Mouse (Mus musculus): ENCODE measurements around the gene Elovl1. TPM values are rescaled to one million over a fixed set of nuclear protein-coding genes. Genes with fewer than 3 reads are reported as not detected.

Elovl1 gene
- total RNA-seq, 2 experiments from 2014 or later, result 17.0 to 17.9 TPM

- no peak for DNase-seq
- intact Hi-C loops (cut with DNase I), result no loop called here
Observed at GRCm38 (mm10) chr4:118428531-118429214, 780 bp downstream of the Elovl1 start.

DNA sequence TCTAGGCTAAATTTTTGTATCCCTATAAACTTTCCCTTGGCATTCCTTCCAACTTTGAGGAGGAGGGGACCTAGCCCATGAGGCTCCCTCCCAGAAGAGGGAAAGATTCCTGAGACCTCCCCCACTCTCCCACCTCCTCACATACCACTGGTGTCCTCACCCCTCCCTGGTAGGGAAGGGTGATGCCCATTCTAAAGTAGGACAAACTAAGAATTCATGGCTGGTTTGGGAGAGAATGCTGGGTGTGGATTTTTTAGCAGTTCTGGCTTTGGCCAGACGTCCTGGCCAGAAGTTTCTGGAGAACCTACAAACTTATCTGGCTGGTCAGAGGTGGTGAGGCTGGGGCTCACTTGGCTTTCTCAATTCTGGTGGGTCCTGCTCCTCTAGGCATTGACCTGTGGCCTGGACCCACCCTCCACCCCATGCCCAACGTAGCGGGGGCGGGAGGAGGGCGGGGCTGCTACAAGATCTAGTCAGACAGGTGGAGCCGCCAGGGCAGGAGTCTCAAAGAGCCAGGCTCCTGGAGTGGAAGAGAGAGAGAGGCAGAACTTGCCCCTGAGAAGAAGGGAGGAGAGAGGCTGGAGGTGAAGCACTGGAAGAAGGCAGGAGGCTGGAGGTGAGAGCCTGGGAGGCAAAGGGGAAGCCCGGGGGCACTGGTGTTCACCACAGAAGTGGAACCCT, 1.5 kb downstream of the Elovl1 start:
- no peak for DNase-seq
- intact Hi-C loops (cut with DNase I), result no loop called here

GRCm38 (mm10) chr4:118432332-118432731, 4.4 kb downstream of the Elovl1 start:
- DNase-seq, result no peak
- intact Hi-C loops (cut with DNase I), result no loop called here

DNA sequence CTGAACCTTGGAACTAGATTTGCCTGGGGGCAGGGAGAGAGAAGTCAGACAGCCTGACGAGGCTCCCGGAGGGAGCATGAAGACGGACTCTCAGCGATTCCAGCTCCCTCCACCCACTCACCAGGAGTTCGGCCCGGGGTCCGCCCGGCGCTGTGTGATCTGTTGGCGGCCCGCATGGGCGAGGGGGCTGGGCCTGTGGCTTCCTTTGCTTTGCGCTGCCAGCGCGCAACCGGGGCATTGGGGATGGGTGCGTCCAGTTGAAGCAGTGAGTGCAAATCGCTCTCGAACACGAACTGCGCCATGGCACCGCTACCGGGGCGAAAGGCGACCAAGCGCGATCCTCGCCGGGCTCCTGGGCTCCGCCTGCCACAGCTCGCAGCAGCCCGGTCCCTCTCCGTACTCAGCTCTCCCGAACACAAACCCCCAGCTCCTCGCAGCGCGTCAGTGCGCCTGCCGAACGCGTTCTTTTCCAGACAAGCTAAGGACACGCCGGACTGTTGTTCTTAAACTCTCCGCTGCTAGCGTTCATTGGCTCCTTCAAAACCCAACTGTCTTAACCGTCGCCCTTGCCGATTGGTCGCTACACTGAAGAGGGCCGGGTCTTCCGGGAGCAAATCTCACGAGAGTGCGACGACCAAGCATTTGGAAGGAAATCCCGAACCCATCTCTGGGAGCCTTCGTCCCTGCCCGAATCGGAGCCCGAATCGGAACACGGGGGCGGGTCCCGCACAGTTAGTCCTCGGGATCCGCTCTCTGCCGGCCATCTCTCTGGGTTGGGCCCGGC, 9.1 kb downstream of the Elovl1 start, which contains the start of gene Cdc20:
TSS of gene Cdc20 (minus strand) at position 533 of the 784 bp plus-strand sequence.
- intact Hi-C loops (cut with DNase I), result loop anchor here (5.0 kb wide), 1 partner anchor 135 kb away; no protein-coding TSS in a partner anchor
- peak; percentile 93 for DNase-seq

GRCm38 (mm10) chr4:118437829-118438253, 9.9 kb downstream of the Elovl1 start:
- intact Hi-C loops (cut with DNase I), result loop anchor here (5.0 kb wide), 1 partner anchor 134 kb away; no protein-coding TSS in a partner anchor
- DNase-seq, result no peak

DNA sequence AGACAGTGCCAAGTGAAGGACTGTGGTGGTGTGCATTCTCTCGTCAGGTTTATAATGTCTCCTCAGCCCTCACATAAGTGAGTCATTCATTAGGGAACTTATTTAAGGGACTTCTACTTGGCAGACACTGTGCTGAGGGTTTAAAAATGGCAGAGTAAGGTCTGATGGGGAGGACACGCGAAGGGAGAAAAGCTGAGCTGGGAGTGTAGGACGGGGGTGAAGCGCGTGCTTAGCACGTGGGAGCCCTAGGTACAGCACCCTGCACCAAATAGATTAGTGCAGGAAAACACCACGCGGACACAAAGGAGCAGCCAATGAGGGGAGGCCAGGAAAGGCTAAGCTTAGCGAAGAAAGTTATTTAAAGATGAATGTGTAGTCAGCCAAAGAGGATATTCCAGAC, 17.2 kb downstream of the Elovl1 start:
- intact Hi-C loops (cut with DNase I), result no loop called here
- no peak for DNase-seq

- no peak for DNase-seq
- intact Hi-C loops (cut with DNase I), result no loop called here
Observed at GRCm38 (mm10) chr4:118445781-118446414, 18.0 kb downstream of the Elovl1 start.

- no peak for DNase-seq
- intact Hi-C loops (cut with DNase I), result no loop called here
Observed at GRCm38 (mm10) chr4:118446415-118447153, 18.7 kb downstream of the Elovl1 start.

- DNase-seq, result no peak
- intact Hi-C loops (cut with DNase I), result no loop called here
Observed at GRCm38 (mm10) chr4:118457345-118457975, 29.6 kb downstream of the Elovl1 start, which contains the start of gene Mpl. Gene Mpl (minus strand): TSS chr4:118457513.

- DNase-seq, result no peak
- intact Hi-C loops (cut with DNase I), result no loop called here
Observed at GRCm38 (mm10) chr4:118464956-118465355, 37.1 kb downstream of the Elovl1 start.

- no peak for DNase-seq
- intact Hi-C loops (cut with DNase I), result no loop called here
Observed at GRCm38 (mm10) chr4:118465697-118466163, 37.8 kb downstream of the Elovl1 start.

DNA sequence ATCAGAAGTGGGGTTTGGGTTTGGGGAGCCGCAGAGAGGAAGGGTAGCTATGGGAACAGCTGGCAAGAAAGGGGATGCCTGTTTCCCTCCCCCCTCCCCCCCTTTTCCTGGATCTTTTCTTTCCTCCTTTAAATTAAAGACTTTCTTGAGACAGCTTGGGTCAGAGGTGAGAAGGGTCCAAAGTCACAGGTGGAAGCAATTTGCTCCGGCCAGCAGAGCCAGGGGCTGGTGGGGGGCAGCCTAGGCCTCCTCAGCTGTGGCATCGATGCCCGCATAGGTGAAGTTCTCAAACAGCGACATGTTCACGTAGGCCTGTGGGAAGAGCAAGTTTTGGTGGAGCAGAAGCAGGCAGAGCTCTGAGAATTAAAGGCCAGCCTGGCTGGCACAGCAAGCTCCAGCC, 43.4 kb downstream of the Elovl1 start:
- no peak for DNase-seq
- intact Hi-C loops (cut with DNase I), result no loop called here

GRCm38 (mm10) chr4:118472687-118473086, 44.8 kb downstream of the Elovl1 start:
- intact Hi-C loops (cut with DNase I), result no loop called here
- no peak for DNase-seq

DNA sequence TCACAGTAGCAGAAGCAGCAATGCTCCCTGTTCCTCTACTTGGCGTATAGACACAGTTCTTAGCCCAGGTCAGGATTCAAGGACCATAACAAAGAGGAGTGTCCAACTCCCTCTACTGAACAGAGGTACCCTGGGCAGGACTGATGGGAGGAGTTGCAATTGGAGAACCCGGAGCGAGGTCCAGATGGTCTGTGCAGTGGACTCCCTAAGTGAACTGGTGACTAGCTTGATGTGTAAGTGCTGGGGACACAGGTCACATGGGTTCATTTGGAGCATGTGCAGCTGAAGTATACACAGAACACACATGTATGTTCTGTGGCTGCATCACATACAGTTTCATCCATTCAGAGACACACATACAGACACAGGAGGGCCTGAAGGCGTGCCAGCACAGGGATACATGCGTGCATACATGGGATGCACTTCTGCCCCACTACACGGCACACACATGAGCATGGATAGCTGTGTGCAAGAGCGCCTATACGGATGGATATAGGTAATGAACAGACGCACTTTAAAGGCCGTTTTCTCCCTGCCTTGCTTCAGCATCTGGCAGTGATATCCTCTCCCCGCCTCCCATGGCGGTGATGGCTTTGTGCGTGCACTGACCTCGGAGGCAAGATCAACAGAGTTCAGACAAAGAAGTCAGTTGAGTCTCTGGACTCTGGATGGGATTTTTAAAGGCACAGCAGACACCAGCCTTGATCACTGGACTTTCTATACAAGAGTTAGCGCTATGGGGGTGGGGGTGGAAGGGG, 49.1 kb downstream of the Elovl1 start:
- DNase-seq, result no peak
- intact Hi-C loops (cut with DNase I), result no loop called here

Other genes with a start within 250 kb of the Elovl1 start
- 10 to 100 TPM; 88.8 to 91.8 TPM for gene Kdm4a, start 248.1 kb upstream of the Elovl1 start, total RNA-seq (2021)
- gene Ptprf, start 136.7 kb upstream of the Elovl1 start, total RNA-seq (2021), result 100 to 1,000 TPM; 229 to 232 TPM
- 10 to 100 TPM; 43.3 to 48.3 TPM for gene Szt2, start 18.8 kb upstream of the Elovl1 start, total RNA-seq (2021)
- 10 to 100 TPM; 75.7 to 77.6 TPM for gene Med8, start 18.8 kb upstream of the Elovl1 start, total RNA-seq (2021)
- gene Cdc20, start 9.3 kb downstream of the Elovl1 start, total RNA-seq (2021), result 10 to 100 TPM in 1 of 2 experiments, 1 to 10 TPM in 1; 8.2 to 11.2 TPM
- not detected for gene Mpl, start 29.4 kb downstream of the Elovl1 start, total RNA-seq (2021)
- gene Tie1, start 62.0 kb downstream of the Elovl1 start, total RNA-seq (2021), result 10 to 100 TPM; 14.4 to 15.2 TPM
- under 1 TPM in 1 of 2 experiments, not detected in 1; 0.38 TPM for gene 2610528J11Rik, start 98.9 kb downstream of the Elovl1 start, total RNA-seq (2021)
- gene Tmem125, start 116.0 kb downstream of the Elovl1 start, total RNA-seq (2021), result 1 to 10 TPM in 1 of 2 experiments, under 1 TPM in 1; 0.34 to 1.0 TPM
- gene Cfap57, start 192.7 kb downstream of the Elovl1 start, total RNA-seq (2021), result 1 to 10 TPM in 1 of 2 experiments, under 1 TPM in 1; 0.97 to 1.3 TPM
- 10 to 100 TPM; 72.4 to 76.5 TPM for gene Ebna1bp2, start 192.7 kb downstream of the Elovl1 start, total RNA-seq (2021)
- not detected for gene Olfr62, start 230.9 kb downstream of the Elovl1 start, total RNA-seq (2021)